Mouse (Mus musculus) forebrain, embryonic 16.5 days (tissue): ENCODE measurements around the gene AC161166.1. TPM values are rescaled to one million over a fixed set of nuclear protein-coding genes. Genes with fewer than 3 reads are reported as not detected.
A peak's percentile ranks its signal among the peaks of the same experiment; 100 is the strongest.
"Not testable (repeated sequence)": the region's sequence is repeated elsewhere in the genome, so short reads cannot be mapped to it uniquely, and the experiment has no call there.

ENCODE experiments used
- ATAC-seq: fragments of 200-750 bp; cut with Nextera tagmentation; 2 replicates; pipeline ENCODE4 v1.8.0; 2017; ENCODE audit warnings: mild to moderate bottlenecking, moderate library complexity
- H3K27ac ChIP-seq: fragments of 300-500 bp; sonication (generic); 2 replicates; pipeline ENCODE4 v1.5.1; 2014; ENCODE audit warnings: low read length, control low read depth
- H3K27me3 ChIP-seq: fragments of 300-500 bp; sonication (generic); replicated peaks from 2 replicates; pipeline ENCODE4 v1.6.1; 2014; ENCODE audit warnings: low read length; ENCODE audit not compliant: control insufficient read depth, insufficient read depth
- H3K36me3 ChIP-seq: fragments of 300-500 bp; sonication (generic); 2 replicates; pipeline ENCODE4 v1.6.1; 2014; ENCODE audit not compliant: control insufficient read depth, insufficient read depth
- H3K4me1 ChIP-seq: fragments of 300-500 bp; sonication (generic); replicated peaks from 2 replicates; pipeline ENCODE4 v1.6.1; 2014; ENCODE audit warnings: low read length; ENCODE audit not compliant: control insufficient read depth, insufficient read depth
- H3K4me2 ChIP-seq: fragments of 300-500 bp; sonication (generic); 2 replicates; pipeline ENCODE4 v1.6.1; 2014; ENCODE audit warnings: mild to moderate bottlenecking, low read length, control low read depth
- H3K4me3 ChIP-seq: fragments of 300-500 bp; sonication (generic); replicated peaks from 2 replicates; pipeline ENCODE4 v1.5.1; 2014; ENCODE audit warnings: mild to moderate bottlenecking, low read length, control low read depth
- H3K9ac ChIP-seq: fragments of 300-500 bp; sonication (generic); replicated peaks from 2 replicates; pipeline ENCODE4 v1.6.1; 2014; ENCODE audit warnings: low read depth, low read length, control low read depth
- H3K9me3 ChIP-seq: fragments of 300-500 bp; sonication (generic); 2 replicates; pipeline ENCODE4 v1.6.1; 2016; ENCODE audit warnings: low read length; ENCODE audit not compliant: control insufficient read depth
- WGBS: fragments of 180-500 bp; shearing (Covaris S2); extraction: QIAGEN DNeasy Blood & Tissue Kit; methylation state at CpG from one replicate; pipeline ENCODE4 v1.1.7; 2014; 5-methylcytosine and 5-hydroxymethylcytosine counted together
- polyA plus RNA-seq: library from polyadenylated mRNA; unstranded; fragments of >200 nt; fragmentation: Nextera tagmentation; extraction: Ambion mirVana; gene quantifications from 2 replicates; pipeline ENCODE4 v1.2.1, GENCODE M21; 2015

AC161166.1 gene
- polyA plus RNA-seq, 1 experiment from 2014 or later: 1.9 TPM

GRCm38 (mm10) chr7:24517654-24518053 lies 5.4 kb upstream of the AC161166.1 start:
- Histone ChIP-seq H3K4me3 (no peak overlapping the region), H3K9me3 (no peaks in the 10 kb centered on the region), H3K4me1 (peaks cover 10% of the 10 kb centered on the region), H3K9ac (peak overlapping the region; percentile 22; the same call in 1 of the 2 replicates), H3K36me3 (peaks cover 12% of the 10 kb centered on the region; the same call in 1 of the 2 replicates), H3K27ac (peak overlapping the region; percentile 77), H3K27me3 (no peaks in the 10 kb centered on the region), H3K4me2 (no peak overlapping the region)
- 27% methylated on average over 6 of the region's 6 CpGs for WGBS
- peak; percentile 63 for ATAC-seq

- Histone ChIP-seq H3K9ac (no peak overlapping the region), H3K9me3 (no peaks in the 10 kb centered on the region), H3K27ac (no peak overlapping the region), H3K4me2 (no peak overlapping the region), H3K4me3 (no peak overlapping the region), H3K27me3 (no peaks in the 10 kb centered on the region), H3K36me3 (peaks cover 14% of the 10 kb centered on the region; the same call in 1 of the 2 replicates), H3K4me1 (peaks cover 13% of the 10 kb centered on the region)
- 35% methylated on average over 5 of the region's 5 CpGs for WGBS
- no peak for ATAC-seq
Observed at GRCm38 (mm10) chr7:24517077-24517476, 4.8 kb upstream of the AC161166.1 start.

GRCm38 (mm10) chr7:24516319-24516718 lies 4.1 kb upstream of the AC161166.1 start:
- H3K27me3 ChIP-seq, H3K4me3 ChIP-seq, H3K4me2 ChIP-seq, ATAC-seq, H3K9ac ChIP-seq, H3K27ac ChIP-seq, H3K9me3 ChIP-seq: not testable (repeated sequence)
- Histone ChIP-seq H3K36me3 (peaks cover 15% of the 10 kb centered on the region), H3K4me1 (peaks cover 13% of the 10 kb centered on the region)
- WGBS: 72% methylated on average over 8 of the region's 8 CpGs

- peak; percentile 8 for ATAC-seq
- Histone ChIP-seq H3K4me2 (peak overlapping the region; percentile 70), H3K27me3 (no peaks in the 10 kb centered on the region), H3K36me3 (peaks cover 4% of the 10 kb centered on the region), H3K4me3 (peak overlapping the region; percentile 71), H3K9ac (peak overlapping the region; percentile 96), H3K4me1 (peaks cover 43% of the 10 kb centered on the region), H3K9me3 (no peaks in the 10 kb centered on the region), H3K27ac (peak overlapping the region; percentile 100)
- 1% methylated on average over 20 of the region's 20 CpGs for WGBS
Observed at GRCm38 (mm10) chr7:24507726-24508114, 4.5 kb downstream of the AC161166.1 start.

GRCm38 (mm10) chr7:24506838-24507725 lies 5.2 kb downstream of the AC161166.1 start, which contains the start of gene Zfp428:
Zfp428 (plus strand) TSS chr7:24507006.
- Histone ChIP-seq H3K27me3 (no peaks in the 10 kb centered on the region), H3K9ac (peak within 1 kb of the TSS; percentile 96), H3K27ac (peak within 1 kb of the TSS; percentile 100), H3K4me2 (peak within 1 kb of the TSS; percentile 70), H3K9me3 (no peaks in the 10 kb centered on the region), H3K36me3 (peaks cover 2% of the 10 kb centered on the region; the same call in 1 of the 2 replicates), H3K4me1 (peaks cover 40% of the 10 kb centered on the region), H3K4me3 (peak within 1 kb of the TSS; percentile 71)
- peak; percentile 92 for ATAC-seq
- under 1% methylated on average over 84 of the region's 84 CpGs for WGBS

GRCm38 (mm10) chr7:24506476-24506837 lies 5.8 kb downstream of the AC161166.1 start:
- peaks cover 2% of the 10 kb centered on the region; the same call in 1 of the 2 replicates for H3K36me3 ChIP-seq
- 0% methylated on average over 12 of the region's 12 CpGs for WGBS
- peak overlapping the region; percentile 70 for H3K4me2 ChIP-seq
- H3K4me1 ChIP-seq: peaks cover 40% of the 10 kb centered on the region
- peak; percentile 26 for ATAC-seq
- H3K27me3 ChIP-seq: no peaks in the 10 kb centered on the region
- H3K9ac ChIP-seq: peak overlapping the region; percentile 96
- peak overlapping the region; percentile 100 for H3K27ac ChIP-seq
- no peaks in the 10 kb centered on the region for H3K9me3 ChIP-seq
- peak overlapping the region; percentile 71 for H3K4me3 ChIP-seq

- WGBS: 3% methylated on average over 3 of the region's 3 CpGs
- peaks cover 2% of the 10 kb centered on the region for H3K36me3 ChIP-seq
- ATAC-seq: no peak
- H3K4me2 ChIP-seq: peak overlapping the region; percentile 70
- H3K27ac ChIP-seq: peak overlapping the region; percentile 100
- H3K9me3 ChIP-seq: no peaks in the 10 kb centered on the region
- peaks cover 40% of the 10 kb centered on the region for H3K4me1 ChIP-seq
- peak overlapping the region; percentile 96 for H3K9ac ChIP-seq
- H3K4me3 ChIP-seq: peak overlapping the region; percentile 71
- no peaks in the 10 kb centered on the region for H3K27me3 ChIP-seq
Observed at GRCm38 (mm10) chr7:24506065-24506459, 6.2 kb downstream of the AC161166.1 start.

GRCm38 (mm10) chr7:24505447-24506064 lies 6.7 kb downstream of the AC161166.1 start:
- Histone ChIP-seq H3K36me3 (peaks cover 7% of the 10 kb centered on the region), H3K27ac (peak overlapping the region; percentile 100), H3K27me3 (no peaks in the 10 kb centered on the region), H3K4me3 (peak overlapping the region; percentile 71), H3K9me3 (no peaks in the 10 kb centered on the region), H3K4me2 (peak overlapping the region; percentile 70), H3K4me1 (peaks cover 39% of the 10 kb centered on the region), H3K9ac (peak overlapping the region; percentile 30)
- WGBS: 3% methylated on average over 15 of the region's 15 CpGs
- no peak for ATAC-seq

- 32% methylated on average over 4 of the region's 4 CpGs for WGBS
- Histone ChIP-seq H3K36me3 (peaks cover 14% of the 10 kb centered on the region), H3K27ac (peak overlapping the region; percentile 100), H3K4me1 (peaks cover 38% of the 10 kb centered on the region), H3K9me3 (no peaks in the 10 kb centered on the region), H3K27me3 (no peaks in the 10 kb centered on the region), H3K4me2 (no peak overlapping the region), H3K4me3 (no peak overlapping the region), H3K9ac (no peak overlapping the region)
- no peak for ATAC-seq
Observed at GRCm38 (mm10) chr7:24504868-24505267, 7.4 kb downstream of the AC161166.1 start.
